Mouse (Mus musculus): Measurements from ENCODE around the gene Pde1c. TPM values are rescaled to one million over a fixed set of nuclear protein-coding genes. Genes with fewer than 3 reads are reported as not detected.
A peak's percentile ranks its signal among the peaks of the same experiment; 100 is the strongest.
"Not testable (repeated sequence)": the region's sequence is repeated elsewhere in the genome, so short reads cannot be mapped to it uniquely, and the experiment has no call there.

The Pde1c gene
- polyA plus RNA-seq (2016; fragmentation: Nextera tagmentation; extraction: Ambion mirVana): 3.3 and 4.1 TPM in 2 replicates

GRCm38 (mm10) chr6:56568470-56569372 is at the start of gene Pde1c:
Gene Pde1c, minus strand, starts transcription at chr6:56569103.
- Histone ChIP-seq H3K27me3 (peaks cover 14% of the 10 kb centered on the region), H3K4me2 (peak within 1 kb of the TSS; percentile 95), H3K36me3 (no peaks in the 10 kb centered on the region), H3K27ac (no peak within 1 kb of the TSS), H3K9me3 (no peaks in the 10 kb centered on the region), H3K9ac (replicated peaks) (peak within 1 kb of the TSS; percentile 69), H3K4me3 (replicated peaks) (peak within 1 kb of the TSS; percentile 63), H3K4me1 (replicated peaks) (no peaks in the 10 kb centered on the region; the same call in 1 of the 2 replicates)
- under 1% methylated on average over 48 of the region's 48 CpGs for WGBS
- peak; percentile 79; the same call in 1 of the 2 replicates for ATAC-seq (ENCODE audit: insufficient number of reproducible peaks, insufficient read depth, low FRiP score, low TSS enrichment, low read depth)

DNA sequence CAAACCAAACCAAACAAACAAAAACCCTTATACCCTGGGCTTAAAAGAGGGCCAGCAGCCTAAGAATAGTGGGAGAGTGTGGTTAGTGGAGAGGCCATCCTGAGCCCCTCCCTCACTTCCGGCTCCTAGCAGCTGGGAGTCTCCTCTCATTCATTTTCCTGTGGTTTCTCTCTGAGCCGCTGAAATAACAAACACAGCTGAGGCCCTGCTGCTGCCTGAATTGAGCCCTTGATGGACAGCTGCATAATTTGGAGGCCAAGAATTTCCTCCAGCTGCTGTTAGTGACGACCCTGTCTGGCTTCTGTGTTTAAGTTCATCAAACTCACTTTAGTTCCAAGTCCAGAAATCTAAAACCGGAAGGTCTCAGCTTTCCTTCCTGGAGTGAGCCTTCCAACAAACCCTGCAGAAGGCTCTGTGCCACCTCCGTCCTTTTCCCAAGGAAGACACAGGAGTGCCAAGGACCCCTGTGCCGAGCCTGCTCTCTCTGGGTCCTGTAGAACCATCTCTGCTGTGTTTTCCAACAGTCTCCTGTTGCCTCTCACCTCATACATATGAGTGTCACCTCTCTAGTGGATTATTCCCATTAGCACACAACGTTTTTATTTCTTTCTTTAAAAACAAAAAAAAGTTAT is 48.2 kb upstream of the Pde1c start:
- ATAC-seq (ENCODE audit: insufficient number of reproducible peaks, insufficient read depth, low FRiP score, low TSS enrichment, low read depth): peak; percentile 78; the same call in 1 of the 2 replicates
- Histone ChIP-seq H3K4me1 (replicated peaks) (peaks cover 12% of the 10 kb centered on the region; the same call in 1 of the 2 replicates), H3K4me2 (no peak overlapping the region), H3K36me3 (no peaks in the 10 kb centered on the region), H3K27ac (peak overlapping the region; percentile 72; the same call in 1 of the 2 replicates), H3K9me3 (no peaks in the 10 kb centered on the region), H3K27me3 (no peaks in the 10 kb centered on the region), H3K9ac (replicated peaks) (no peak overlapping the region), H3K4me3 (replicated peaks) (no peak overlapping the region)
- 25% methylated on average over 7 of the region's 7 CpGs for WGBS

DNA sequence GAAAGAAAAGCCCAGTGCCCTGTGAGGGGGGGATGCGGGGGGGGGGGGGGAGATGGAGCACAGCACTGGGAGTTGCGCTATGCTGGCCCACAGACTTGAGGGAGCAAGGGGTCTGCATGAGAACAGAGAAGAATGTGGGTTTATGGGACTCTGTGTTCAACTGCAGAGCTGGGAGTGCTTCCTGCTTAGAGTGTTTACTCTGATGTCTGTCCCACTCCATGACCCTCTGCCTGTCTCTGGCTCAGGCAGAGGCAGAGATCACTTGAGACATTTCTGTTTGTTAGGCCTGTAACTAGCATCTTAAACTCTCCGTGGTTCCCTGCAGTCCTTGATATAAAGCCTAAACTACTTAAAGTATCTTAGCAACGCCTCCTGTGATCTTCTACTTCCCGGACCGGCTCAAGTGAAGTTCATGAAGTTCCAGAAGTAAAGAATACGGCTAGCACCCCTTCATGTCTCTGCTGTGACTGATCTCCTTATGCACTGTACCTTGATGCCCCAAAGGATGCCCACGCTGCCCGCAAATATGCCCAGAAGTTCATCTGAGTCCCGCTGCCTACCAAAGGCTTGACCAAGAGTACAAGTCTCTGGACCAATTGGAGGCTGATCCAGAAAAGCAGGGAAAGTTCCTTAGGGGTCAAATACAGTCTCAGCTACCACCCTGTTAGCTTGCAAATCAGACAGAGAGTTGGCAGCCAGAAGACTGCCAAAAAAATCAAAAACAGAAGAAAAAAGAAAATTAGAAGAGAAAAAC is 47.5 kb upstream of the Pde1c start:
- no peak overlapping the region for H3K4me3 ChIP-seq (replicated peaks)
- no peak overlapping the region for H3K9ac ChIP-seq (replicated peaks)
- H3K36me3 ChIP-seq: no peaks in the 10 kb centered on the region
- peaks cover 12% of the 10 kb centered on the region; the same call in 1 of the 2 replicates for H3K4me1 ChIP-seq (replicated peaks)
- no peaks in the 10 kb centered on the region for H3K27me3 ChIP-seq
- peak overlapping the region; percentile 72 for H3K27ac ChIP-seq
- H3K9me3 ChIP-seq: no peaks in the 10 kb centered on the region
- H3K4me2 ChIP-seq: no peak overlapping the region
- no peak for ATAC-seq (ENCODE audit: insufficient number of reproducible peaks, insufficient read depth, low FRiP score, low TSS enrichment, low read depth)
- 65% methylated on average over 10 of the region's 10 CpGs for WGBS

DNA sequence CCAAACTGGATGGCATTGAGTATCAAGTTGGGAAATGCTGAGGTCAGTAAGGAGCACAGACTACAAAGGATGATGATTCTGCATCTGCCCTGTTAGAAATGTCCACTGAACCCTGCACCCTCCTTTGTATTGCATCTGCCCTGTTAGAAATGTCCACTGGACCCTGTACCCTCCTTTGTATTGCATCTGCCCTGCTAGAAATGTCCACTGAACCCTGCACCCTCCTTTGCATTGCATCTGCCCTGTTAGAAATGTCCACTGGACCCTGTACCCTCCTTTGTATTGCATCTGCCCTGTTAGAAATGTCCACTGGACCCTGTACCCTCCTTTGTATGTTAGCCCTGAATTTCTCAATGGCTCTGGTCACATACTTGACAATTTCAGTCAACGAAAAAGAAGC is 40.6 kb upstream of the Pde1c start:
- not testable (repeated sequence) for H3K9me3 ChIP-seq; H3K4me1 ChIP-seq (replicated peaks); ATAC-seq (ENCODE audit: insufficient number of reproducible peaks, insufficient read depth, low FRiP score, low TSS enrichment, low read depth); H3K4me3 ChIP-seq (replicated peaks); H3K36me3 ChIP-seq; H3K27ac ChIP-seq; H3K27me3 ChIP-seq; H3K4me2 ChIP-seq; H3K9ac ChIP-seq (replicated peaks)
- 65% methylated on average over 1 of the region's 1 CpGs for WGBS

DNA sequence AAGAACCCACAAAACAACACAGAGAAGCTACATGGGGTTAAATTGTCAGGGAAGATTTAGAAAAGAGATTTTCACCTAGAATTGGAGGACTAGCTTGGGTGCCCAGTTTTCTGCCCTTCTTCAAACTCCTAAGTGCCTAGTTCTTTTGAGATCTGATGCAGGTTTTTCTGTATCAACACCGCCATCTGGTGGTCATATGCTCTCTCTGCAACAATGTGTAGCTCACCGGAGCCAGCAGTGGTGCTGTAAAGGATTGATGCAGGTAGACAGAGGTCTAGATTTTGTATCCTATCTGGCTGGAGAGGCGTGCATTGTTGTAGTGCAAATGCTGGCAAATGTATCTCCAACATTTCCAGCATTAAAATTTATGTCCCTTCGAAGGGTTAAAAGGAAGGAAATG is 39.4 kb upstream of the Pde1c start:
- ATAC-seq (ENCODE audit: insufficient number of reproducible peaks, insufficient read depth, low FRiP score, low TSS enrichment, low read depth): no peak
- H3K27ac ChIP-seq: no peak overlapping the region
- whole genome bisulfite sequencing: 3% methylated on average over 4 of the region's 4 CpGs

DNA sequence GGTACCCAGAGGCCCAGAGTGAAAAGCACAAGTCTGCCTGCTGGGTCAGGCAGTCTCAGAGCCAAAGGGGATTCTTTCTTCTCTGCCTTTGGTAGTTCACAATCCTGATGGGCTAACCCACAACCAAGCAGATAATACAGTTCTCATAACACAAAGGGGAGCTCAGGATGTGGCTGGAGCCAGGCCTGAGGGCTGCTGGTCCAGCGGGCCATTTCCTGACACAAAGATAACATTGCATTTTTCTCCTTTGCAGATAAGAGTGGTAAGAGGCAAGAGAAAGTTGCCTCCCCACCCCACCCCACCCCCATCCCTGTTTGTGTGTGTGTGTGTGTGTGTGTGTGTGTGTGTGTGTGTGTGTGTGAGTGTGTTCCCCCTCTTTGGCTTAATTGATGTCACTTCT is 10.7 kb upstream of the Pde1c start:
- no peaks in the 10 kb centered on the region for H3K9me3 ChIP-seq
- H3K27me3 ChIP-seq: no peaks in the 10 kb centered on the region
- H3K36me3 ChIP-seq: no peaks in the 10 kb centered on the region
- 75% methylated on average over 1 of the region's 1 CpGs for WGBS
- no peak overlapping the region for H3K27ac ChIP-seq
- H3K4me3 ChIP-seq (replicated peaks): no peak overlapping the region
- no peak for ATAC-seq (ENCODE audit: insufficient number of reproducible peaks, insufficient read depth, low FRiP score, low TSS enrichment, low read depth)
- H3K9ac ChIP-seq (replicated peaks): no peak overlapping the region
- no peak overlapping the region for H3K4me2 ChIP-seq
- no peaks in the 10 kb centered on the region for H3K4me1 ChIP-seq (replicated peaks)

More for the DNA sequence above, 39.4 kb upstream of the Pde1c start:
- Histone ChIP-seq H3K4me1 (replicated peaks) (no peaks in the 10 kb centered on the region), H3K4me2 (no peak overlapping the region), H3K9ac (replicated peaks) (no peak overlapping the region), H3K27me3 (no peaks in the 10 kb centered on the region), H3K4me3 (replicated peaks) (no peak overlapping the region), H3K9me3 (no peaks in the 10 kb centered on the region), H3K36me3 (no peaks in the 10 kb centered on the region)

DNA sequence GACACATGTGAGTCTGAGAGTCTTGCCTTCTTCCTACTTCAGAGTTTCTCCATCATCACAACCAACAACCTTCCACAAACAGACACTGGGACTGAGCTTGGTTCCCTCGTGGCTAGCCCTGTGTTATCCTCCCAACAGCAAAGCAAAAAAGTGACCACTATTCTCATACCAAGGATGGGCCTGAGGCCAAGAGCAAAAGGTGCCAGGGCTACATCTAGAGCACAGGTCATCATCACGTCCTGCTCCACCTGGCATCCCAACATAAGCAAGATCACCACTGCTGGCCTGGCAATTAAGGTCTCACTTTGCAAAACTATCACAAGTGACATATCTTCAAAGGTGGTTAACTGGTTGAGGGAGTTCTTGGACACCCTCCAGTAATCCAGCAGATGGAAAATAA is 8.0 kb downstream of the Pde1c start:
- Histone ChIP-seq H3K9me3 (no peaks in the 10 kb centered on the region), H3K9ac (replicated peaks) (no peak overlapping the region), H3K4me3 (replicated peaks) (no peak overlapping the region), H3K27ac (no peak overlapping the region), H3K27me3 (no peaks in the 10 kb centered on the region), H3K4me1 (replicated peaks) (no peaks in the 10 kb centered on the region), H3K4me2 (no peak overlapping the region), H3K36me3 (no peaks in the 10 kb centered on the region)
- WGBS: 75% methylated on average over 2 of the region's 2 CpGs
- no peak for ATAC-seq (ENCODE audit: insufficient number of reproducible peaks, insufficient read depth, low FRiP score, low TSS enrichment, low read depth)

- Histone ChIP-seq H3K36me3 (no peaks in the 10 kb centered on the region), H3K27me3 (no peaks in the 10 kb centered on the region), H3K9me3 (no peaks in the 10 kb centered on the region), H3K27ac (no peak overlapping the region), H3K4me2 (no peak overlapping the region), H3K4me3 (replicated peaks) (no peak overlapping the region), H3K4me1 (replicated peaks) (no peaks in the 10 kb centered on the region), H3K9ac (replicated peaks) (no peak overlapping the region)
- ATAC-seq (ENCODE audit: insufficient number of reproducible peaks, insufficient read depth, low FRiP score, low TSS enrichment, low read depth): no peak
- WGBS: 58% methylated on average over 2 of the region's 2 CpGs
Measured at GRCm38 (mm10) chr6:56560474-56560888, 8.4 kb downstream of the Pde1c start.

- H3K36me3 ChIP-seq: no peaks in the 10 kb centered on the region
- no peaks in the 10 kb centered on the region for H3K27me3 ChIP-seq
- H3K4me2 ChIP-seq: no peak overlapping the region
- no peaks in the 10 kb centered on the region for H3K4me1 ChIP-seq (replicated peaks)
- no peak overlapping the region for H3K4me3 ChIP-seq (replicated peaks)
- no peak overlapping the region for H3K27ac ChIP-seq
- no peak overlapping the region for H3K9ac ChIP-seq (replicated peaks)
- WGBS: 90% methylated on average over 2 of the region's 2 CpGs
- no peak for ATAC-seq (ENCODE audit: insufficient number of reproducible peaks, insufficient read depth, low FRiP score, low TSS enrichment, low read depth)
- H3K9me3 ChIP-seq: no peaks in the 10 kb centered on the region
Measured at GRCm38 (mm10) chr6:56558711-56559110, 10.2 kb downstream of the Pde1c start.

DNA sequence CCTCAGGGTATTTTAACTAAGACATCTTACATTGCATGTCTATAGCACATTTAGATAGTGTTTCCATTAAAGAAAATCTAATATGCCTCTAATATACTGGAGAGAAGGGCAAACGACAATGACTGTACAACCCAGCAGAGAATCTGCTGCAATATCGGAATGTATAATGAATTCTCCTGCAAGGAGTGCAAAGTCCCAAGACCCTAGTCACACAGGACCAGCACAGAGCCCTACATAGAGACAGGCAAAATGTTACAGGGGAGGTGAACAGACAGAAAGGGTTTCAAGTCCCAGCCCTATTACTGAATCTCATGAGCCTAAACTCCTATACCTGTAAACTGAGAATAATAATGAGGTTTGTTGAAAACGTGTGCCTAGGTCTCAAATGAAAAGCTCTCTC is 13.1 kb downstream of the Pde1c start:
- WGBS: 79% methylated on average over 3 of the region's 3 CpGs
- Histone ChIP-seq H3K4me2 (no peak overlapping the region), H3K27ac (no peak overlapping the region), H3K9me3 (no peaks in the 10 kb centered on the region), H3K27me3 (no peaks in the 10 kb centered on the region), H3K4me3 (replicated peaks) (no peak overlapping the region), H3K36me3 (no peaks in the 10 kb centered on the region), H3K9ac (replicated peaks) (no peak overlapping the region), H3K4me1 (replicated peaks) (no peaks in the 10 kb centered on the region)
- no peak for ATAC-seq (ENCODE audit: insufficient number of reproducible peaks, insufficient read depth, low FRiP score, low TSS enrichment, low read depth)

- H3K9me3 ChIP-seq: no peaks in the 10 kb centered on the region
- no peak for ATAC-seq (ENCODE audit: insufficient number of reproducible peaks, insufficient read depth, low FRiP score, low TSS enrichment, low read depth)
- 59% methylated on average over 4 of the region's 4 CpGs for WGBS
- H3K27ac ChIP-seq: no peak overlapping the region
- no peaks in the 10 kb centered on the region for H3K36me3 ChIP-seq
- no peaks in the 10 kb centered on the region for H3K27me3 ChIP-seq
- H3K9ac ChIP-seq (replicated peaks): no peak overlapping the region
- H3K4me3 ChIP-seq (replicated peaks): no peak overlapping the region
- H3K4me1 ChIP-seq (replicated peaks): no peaks in the 10 kb centered on the region
- no peak overlapping the region for H3K4me2 ChIP-seq
Measured at GRCm38 (mm10) chr6:56555382-56555781, 13.5 kb downstream of the Pde1c start.

Data from limb, embryonic 12.5 days (tissue).